ENCODE assay signal across 9 mouse cellular contexts in the genomic region with DNA sequence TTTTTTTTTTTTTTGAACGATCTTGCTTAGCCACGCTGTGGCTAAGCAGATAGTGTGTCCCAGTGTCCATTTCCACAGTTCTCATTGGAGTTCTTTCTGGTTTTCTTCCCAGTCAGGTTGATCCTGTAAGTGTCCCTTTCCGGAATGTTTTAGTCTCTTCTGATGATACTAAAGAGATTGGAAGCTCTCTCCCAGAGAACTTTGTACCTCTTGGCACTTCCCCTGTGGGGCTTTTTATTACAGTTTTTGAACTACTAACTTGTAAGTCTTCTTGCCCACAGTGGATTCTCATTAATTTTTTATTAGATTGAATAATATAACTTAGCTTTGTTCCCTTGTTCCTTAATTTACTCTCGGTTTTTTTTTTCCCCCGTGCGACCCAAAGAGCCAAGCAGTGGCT. TPM values are rescaled to one million over a fixed set of nuclear protein-coding genes. Genes with fewer than 3 reads are reported as not detected.
A peak's percentile ranks its signal among the peaks of the same experiment; 100 is the strongest.
DNase-seq lines count a peak whose midpoint lies in the region; ATAC-seq and TF ChIP-seq lines count a peak whose summit lies in the region.
"Had no signal": no experiment of that assay in that cellular context is flagged by ENCODE, and none has a peak within 500 bp of the region (broad histone marks: within the 10 kb centered on the region; RNA-seq: fewer than 3 reads in every experiment).

No protein-coding gene starts in this region.

- DNase-seq in kidney, postnatal 0 days (ENCODE audit: low spot score), result no peak
- no peak for DNase-seq in kidney, postnatal 14 days
- no peak for DNase-seq in urinary bladder, postnatal 14 days (ENCODE audit: low spot score)
- no peak for DNase-seq in cerebellum, adult 18-20 months
- DNase-seq: gastrocnemius, postnatal 25 days had no signal

- no peak for ATAC-seq in kidney, postnatal 0 days (replicated peaks; ENCODE audit: low FRiP score, low read depth)
- ATAC-seq in embryonic facial prominence, embryonic 13.5 days (ENCODE audit: insufficient number of reproducible peaks, insufficient read depth, low FRiP score, low TSS enrichment, low read depth), result no peak
- ATAC-seq in intestine, embryonic 15.5 days, result no peak
- ATAC-seq in neural tube, embryonic 12.5 days (ENCODE audit: low FRiP score, low read depth), result no peak
- ATAC-seq in monocyte, adult 5-6 weeks (replicated peaks; ENCODE audit: insufficient number of reproducible peaks, low FRiP score, low TSS enrichment, poor library complexity, severe bottlenecking), result no peak

- no peaks in the 10 kb centered on the region for H3K9me3 ChIP-seq in kidney, postnatal 0 days (replicated peaks; ENCODE audit: low read length)
- H3K9me3 ChIP-seq in embryonic facial prominence, embryonic 13.5 days, result no peaks in the 10 kb centered on the region
- H3K9me3 ChIP-seq in intestine, embryonic 15.5 days, result no peaks in the 10 kb centered on the region
- no peaks in the 10 kb centered on the region for H3K9me3 ChIP-seq in neural tube, embryonic 12.5 days

- peaks cover 19% of the 10 kb centered on the region for H3K4me1 ChIP-seq in kidney, postnatal 0 days (replicated peaks; ENCODE audit: insufficient read depth, low read length)
- peaks cover 17% of the 10 kb centered on the region for H3K4me1 ChIP-seq in embryonic facial prominence, embryonic 13.5 days
- H3K4me1 ChIP-seq in intestine, embryonic 15.5 days (replicated peaks), result 0 out of 2 replicates have a peak, but pooled peaks cover 9% of the 10 kb centered on the region
- H3K4me1 ChIP-seq in neural tube, embryonic 12.5 days, result peaks cover 17% of the 10 kb centered on the region

- no peak for TF ChIP-seq CTCF in kidney, postnatal 0 days (IDR thresholded peaks at IDR 0.05; ENCODE audit: low read depth)

- H3K4me2 ChIP-seq in kidney, postnatal 0 days (ENCODE audit: low read length), result peak overlapping the region; percentile 80
- H3K4me2 ChIP-seq in embryonic facial prominence, embryonic 13.5 days, result peak overlapping the region; percentile 78
- H3K4me2 ChIP-seq in intestine, embryonic 15.5 days (replicated peaks), result peak overlapping the region; percentile 60
- H3K4me2 ChIP-seq in neural tube, embryonic 12.5 days (replicated peaks), result peak overlapping the region; percentile 69

- 44% methylated on average over 6 of the region's 6 CpGs for WGBS in kidney, postnatal 0 days
- WGBS in embryonic facial prominence, embryonic 13.5 days, result 44% methylated on average over 6 of the region's 6 CpGs
- 25% methylated on average over 6 of the region's 6 CpGs for WGBS in intestine, embryonic 15.5 days
- 46% methylated on average over 6 of the region's 6 CpGs for WGBS in neural tube, embryonic 12.5 days

- H3K27me3 ChIP-seq in kidney, postnatal 0 days (ENCODE audit: insufficient read depth, low read length), result no peaks in the 10 kb centered on the region
- no peaks in the 10 kb centered on the region for H3K27me3 ChIP-seq in embryonic facial prominence, embryonic 13.5 days
- no peaks in the 10 kb centered on the region for H3K27me3 ChIP-seq in intestine, embryonic 15.5 days (replicated peaks)
- no peaks in the 10 kb centered on the region for H3K27me3 ChIP-seq in neural tube, embryonic 12.5 days (replicated peaks)

- peak overlapping the region; percentile 61 for H3K4me3 ChIP-seq in kidney, postnatal 0 days (replicated peaks; ENCODE audit: low read depth, low read length)
- peak overlapping the region; percentile 84 for H3K4me3 ChIP-seq in embryonic facial prominence, embryonic 13.5 days
- H3K4me3 ChIP-seq in intestine, embryonic 15.5 days (replicated peaks), result peak overlapping the region; percentile 85
- H3K4me3 ChIP-seq in neural tube, embryonic 12.5 days, result peak overlapping the region; percentile 70; the same call in 1 of the 2 replicates

- H3K27ac ChIP-seq in kidney, postnatal 0 days, result no peak overlapping the region; the same call in 1 of the 2 replicates
- H3K27ac ChIP-seq in embryonic facial prominence, embryonic 13.5 days, result no peak overlapping the region
- H3K27ac ChIP-seq in intestine, embryonic 15.5 days, result peak overlapping the region; percentile 77; the same call in 1 of the 2 replicates
- H3K27ac ChIP-seq in neural tube, embryonic 12.5 days, result no peak overlapping the region

- peak overlapping the region; percentile 83 for H3K9ac ChIP-seq in kidney, postnatal 0 days (ENCODE audit: low read depth, low read length)
- peak overlapping the region; percentile 87 for H3K9ac ChIP-seq in embryonic facial prominence, embryonic 13.5 days
- 0 out of 2 replicates have a peak overlapping the region, but pooled peaks have one; percentile 26 for H3K9ac ChIP-seq in intestine, embryonic 15.5 days
- H3K9ac ChIP-seq in neural tube, embryonic 12.5 days, result 0 out of 2 replicates have a peak overlapping the region, but pooled peaks have one; percentile 4

- H3K36me3 ChIP-seq in kidney, postnatal 0 days (ENCODE audit: insufficient read depth, low read length), result no peaks in the 10 kb centered on the region
- no peaks in the 10 kb centered on the region for H3K36me3 ChIP-seq in embryonic facial prominence, embryonic 13.5 days
- no peaks in the 10 kb centered on the region for H3K36me3 ChIP-seq in intestine, embryonic 15.5 days
- no peaks in the 10 kb centered on the region for H3K36me3 ChIP-seq in neural tube, embryonic 12.5 days

RNA-seq across cellular contexts. Expression of gene Slc31a1, which starts 1.0 kb away (rescaled TPM):
- 48.3 and 55.9 TPM in 2 replicates for polyA plus RNA-seq in kidney, postnatal 0 days (2015; fragmentation: Nextera tagmentation; extraction: Ambion mirVana)
- polyA plus RNA-seq in embryonic facial prominence, embryonic 13.5 days (2015; fragmentation: Nextera tagmentation; extraction: Ambion mirVana), result 42.8 and 43.7 TPM in 2 replicates
- 96.6 and 102 TPM in 2 replicates for polyA plus RNA-seq in intestine, embryonic 15.5 days (2015; fragmentation: Nextera tagmentation; extraction: Ambion mirVana)
- polyA plus RNA-seq in neural tube, embryonic 12.5 days (2016; fragmentation: Nextera tagmentation; extraction: Ambion mirVana), result 39.7 and 40.7 TPM in 2 replicates
- total RNA-seq in monocyte, adult 5-6 weeks (2017), result 10.2 to 14.9 TPM (median 13.8 TPM) in 3 replicates

RNA-seq across cellular contexts. Expression of gene Fkbp15, which starts 1.2 kb away (rescaled TPM):
- 19.2 and 21.7 TPM in 2 replicates for polyA plus RNA-seq in kidney, postnatal 0 days (2015; fragmentation: Nextera tagmentation; extraction: Ambion mirVana)
- 25.5 and 30.0 TPM in 2 replicates for polyA plus RNA-seq in embryonic facial prominence, embryonic 13.5 days (2015; fragmentation: Nextera tagmentation; extraction: Ambion mirVana)
- polyA plus RNA-seq in intestine, embryonic 15.5 days (2015; fragmentation: Nextera tagmentation; extraction: Ambion mirVana), result 23.7 and 24.7 TPM in 2 replicates
- polyA plus RNA-seq in neural tube, embryonic 12.5 days (2016; fragmentation: Nextera tagmentation; extraction: Ambion mirVana), result 25.7 and 26.9 TPM in 2 replicates
- total RNA-seq in monocyte, adult 5-6 weeks (2017), result 94.1 to 128 TPM (median 123 TPM) in 3 replicates

RNA-seq across cellular contexts. Expression of gene Cdc26, which starts 46.9 kb away (rescaled TPM):
- polyA plus RNA-seq in kidney, postnatal 0 days (2015; fragmentation: Nextera tagmentation; extraction: Ambion mirVana), result 137 and 138 TPM in 2 replicates
- polyA plus RNA-seq in embryonic facial prominence, embryonic 13.5 days (2015; fragmentation: Nextera tagmentation; extraction: Ambion mirVana), result 203 and 210 TPM in 2 replicates
- 138 and 147 TPM in 2 replicates for polyA plus RNA-seq in intestine, embryonic 15.5 days (2015; fragmentation: Nextera tagmentation; extraction: Ambion mirVana)
- polyA plus RNA-seq in neural tube, embryonic 12.5 days (2016; fragmentation: Nextera tagmentation; extraction: Ambion mirVana), result 139 and 140 TPM in 2 replicates
- total RNA-seq in monocyte, adult 5-6 weeks (2017), result 40.8 to 57.0 TPM (median 49.4 TPM) in 3 replicates

RNA-seq across cellular contexts. Expression of gene Prpf4, which starts 47.0 kb away (rescaled TPM):
- polyA plus RNA-seq in kidney, postnatal 0 days (2015; fragmentation: Nextera tagmentation; extraction: Ambion mirVana), result 14.8 and 16.1 TPM in 2 replicates
- 25.5 and 26.4 TPM in 2 replicates for polyA plus RNA-seq in embryonic facial prominence, embryonic 13.5 days (2015; fragmentation: Nextera tagmentation; extraction: Ambion mirVana)
- 17.3 and 18.7 TPM in 2 replicates for polyA plus RNA-seq in intestine, embryonic 15.5 days (2015; fragmentation: Nextera tagmentation; extraction: Ambion mirVana)
- 22.0 and 23.3 TPM in 2 replicates for polyA plus RNA-seq in neural tube, embryonic 12.5 days (2016; fragmentation: Nextera tagmentation; extraction: Ambion mirVana)
- total RNA-seq in monocyte, adult 5-6 weeks (2017), result 10.7 to 14.9 TPM (median 11.4 TPM) in 3 replicates

Comparison
In these comparisons a context has a peak if more than half of its experiments do, and no peak if none do; other contexts are left out.
1. H3K9ac ChIP-seq: peak in every context shown above with its lines; median percentile 87 in embryonic facial prominence, embryonic 13.5 days; 83 in kidney, postnatal 0 days; 26 in intestine, embryonic 15.5 days; 4 in neural tube, embryonic 12.5 days.